Mouse (Mus musculus) adrenal gland, adult 8-10 months (tissue): ENCODE measurements around the gene Wasl. TPM values are rescaled to one million over a fixed set of nuclear protein-coding genes. Genes with fewer than 3 reads are reported as not detected.

ENCODE experiments used
- total RNA-seq, 4 experiments: library from RNA; stranded (reverse); gene quantifications; 2 replicates each; pipeline ENCODE4 v1.2.4; 2022

Wasl gene
- total RNA-seq, 4 experiments from 2014 or later = 58.4 to 74.0 (median 63.4) TPM

Other genes with a start within 250 kb of the Wasl start
- under 1 TPM in 3 of 4 experiments, not detected in 1; 0.19 to 0.37 (median 0.28) TPM for gene Iqub, start 149.9 kb downstream of the Wasl start, total RNA-seq
- gene Ndufa5, start 137.0 kb downstream of the Wasl start, total RNA-seq = 100 to 1,000 TPM; 163 to 261 (median 198) TPM
- gene Asb15, start 136.9 kb downstream of the Wasl start, total RNA-seq = not detected
- gene Lmod2, start 67.2 kb downstream of the Wasl start, total RNA-seq = under 1 TPM in 1 of 4 experiments, not detected in 3; 0.35 TPM
- not detected for gene Hyal6, start 68.2 kb upstream of the Wasl start, total RNA-seq
- gene Hyal4, start 83.3 kb upstream of the Wasl start, total RNA-seq = not detected
- not detected for gene Spam1, start 126.2 kb upstream of the Wasl start, total RNA-seq
- not detected for gene Hyal5, start 193.0 kb upstream of the Wasl start, total RNA-seq